Mouse (Mus musculus): Measurements from ENCODE around the gene Spaar.
"Not testable (repeated sequence)": the region's sequence is repeated elsewhere in the genome, so short reads cannot be mapped to it uniquely, and the experiment has no call there.

Spaar gene

GRCm38 (mm10) chr4:43728576-43728954 lies 1.3 kb upstream of the Spaar start:
- DNase-seq (ENCODE audit: low spot score in 2 of 2): no peak

GRCm38 (mm10) chr4:43729126-43729525 lies 708 bp upstream of the Spaar start:
- DNase-seq (ENCODE audit: low spot score in 2 of 2): no peak

- DNase-seq (ENCODE audit: low spot score in 2 of 2): no peak
Observed at GRCm38 (mm10) chr4:43730750-43731297, 990 bp downstream of the Spaar start.

GRCm38 (mm10) chr4:43732171-43732570 lies 2.3 kb downstream of the Spaar start:
- DNase-seq (ENCODE audit: low spot score in 2 of 2): no peak

- no peak for DNase-seq (ENCODE audit: low spot score in 2 of 2)
Observed at GRCm38 (mm10) chr4:43733186-43733585, 3.4 kb downstream of the Spaar start.

- no peak for DNase-seq (ENCODE audit: low spot score in 2 of 2)
Observed at GRCm38 (mm10) chr4:43737144-43737543, 7.3 kb downstream of the Spaar start.

- no peak for DNase-seq (ENCODE audit: low spot score in 2 of 2)
Observed at GRCm38 (mm10) chr4:43738989-43739674, 9.3 kb downstream of the Spaar start.

- no peak for DNase-seq (ENCODE audit: low spot score in 2 of 2)
Observed at GRCm38 (mm10) chr4:43741526-43741925, 11.7 kb downstream of the Spaar start.

- DNase-seq (ENCODE audit: low spot score in 2 of 2): no peak
Observed at GRCm38 (mm10) chr4:43742637-43743036, 12.8 kb downstream of the Spaar start.

- no peak for DNase-seq (ENCODE audit: low spot score in 2 of 2)
Observed at GRCm38 (mm10) chr4:43743099-43743498, 13.3 kb downstream of the Spaar start.

GRCm38 (mm10) chr4:43745187-43745586 lies 15.4 kb downstream of the Spaar start:
- no peak for DNase-seq (ENCODE audit: low spot score in 2 of 2)

GRCm38 (mm10) chr4:43757213-43757612 lies 27.4 kb downstream of the Spaar start:
- DNase-seq (ENCODE audit: low spot score in 2 of 2): no peak

GRCm38 (mm10) chr4:43759571-43760418 lies 30.0 kb downstream of the Spaar start:
- no peak for DNase-seq (ENCODE audit: low spot score in 2 of 2)

- DNase-seq (ENCODE audit: low spot score in 2 of 2): no peak
Observed at GRCm38 (mm10) chr4:43760460-43760859, 30.6 kb downstream of the Spaar start.

- no peak for DNase-seq (ENCODE audit: low spot score in 2 of 2)
Observed at GRCm38 (mm10) chr4:43761336-43761735, 31.5 kb downstream of the Spaar start.

GRCm38 (mm10) chr4:43763410-43763809 lies 33.6 kb downstream of the Spaar start:
- no peak for DNase-seq (ENCODE audit: low spot score in 2 of 2)

- DNase-seq (ENCODE audit: low spot score in 2 of 2): no peak
Observed at GRCm38 (mm10) chr4:43768341-43768740, 38.5 kb downstream of the Spaar start.

- no peak for DNase-seq (ENCODE audit: low spot score in 2 of 2)
Observed at GRCm38 (mm10) chr4:43769374-43769773, 39.5 kb downstream of the Spaar start.

- DNase-seq (ENCODE audit: low spot score in 2 of 2): no peak
Observed at GRCm38 (mm10) chr4:43770909-43771308, 41.1 kb downstream of the Spaar start, which contains the start of gene Olfr159. Gene Olfr159, minus strand, starts transcription at chr4:43771009.

GRCm38 (mm10) chr4:43771626-43772025 lies 41.8 kb downstream of the Spaar start:
- no peak for DNase-seq (ENCODE audit: low spot score in 2 of 2)

GRCm38 (mm10) chr4:43772304-43772703 lies 42.5 kb downstream of the Spaar start:
- no peak for DNase-seq (ENCODE audit: low spot score in 2 of 2)

- DNase-seq (ENCODE audit: low spot score in 2 of 2): no peak
Observed at GRCm38 (mm10) chr4:43795296-43795695, 65.5 kb downstream of the Spaar start.

- DNase-seq (ENCODE audit: low spot score in 2 of 2): not testable (repeated sequence)
Observed at GRCm38 (mm10) chr4:43795844-43796243, 66.0 kb downstream of the Spaar start.
